Mouse (Mus musculus) kidney, postnatal 10 days (tissue): ENCODE data around the gene Ch25h.

Experiments used
- DNase-seq: peaks from one replicate; pipeline ENCODE4 v3.0.0; 2021; ENCODE audit warnings: mixed read lengths

Ch25h gene

DNA sequence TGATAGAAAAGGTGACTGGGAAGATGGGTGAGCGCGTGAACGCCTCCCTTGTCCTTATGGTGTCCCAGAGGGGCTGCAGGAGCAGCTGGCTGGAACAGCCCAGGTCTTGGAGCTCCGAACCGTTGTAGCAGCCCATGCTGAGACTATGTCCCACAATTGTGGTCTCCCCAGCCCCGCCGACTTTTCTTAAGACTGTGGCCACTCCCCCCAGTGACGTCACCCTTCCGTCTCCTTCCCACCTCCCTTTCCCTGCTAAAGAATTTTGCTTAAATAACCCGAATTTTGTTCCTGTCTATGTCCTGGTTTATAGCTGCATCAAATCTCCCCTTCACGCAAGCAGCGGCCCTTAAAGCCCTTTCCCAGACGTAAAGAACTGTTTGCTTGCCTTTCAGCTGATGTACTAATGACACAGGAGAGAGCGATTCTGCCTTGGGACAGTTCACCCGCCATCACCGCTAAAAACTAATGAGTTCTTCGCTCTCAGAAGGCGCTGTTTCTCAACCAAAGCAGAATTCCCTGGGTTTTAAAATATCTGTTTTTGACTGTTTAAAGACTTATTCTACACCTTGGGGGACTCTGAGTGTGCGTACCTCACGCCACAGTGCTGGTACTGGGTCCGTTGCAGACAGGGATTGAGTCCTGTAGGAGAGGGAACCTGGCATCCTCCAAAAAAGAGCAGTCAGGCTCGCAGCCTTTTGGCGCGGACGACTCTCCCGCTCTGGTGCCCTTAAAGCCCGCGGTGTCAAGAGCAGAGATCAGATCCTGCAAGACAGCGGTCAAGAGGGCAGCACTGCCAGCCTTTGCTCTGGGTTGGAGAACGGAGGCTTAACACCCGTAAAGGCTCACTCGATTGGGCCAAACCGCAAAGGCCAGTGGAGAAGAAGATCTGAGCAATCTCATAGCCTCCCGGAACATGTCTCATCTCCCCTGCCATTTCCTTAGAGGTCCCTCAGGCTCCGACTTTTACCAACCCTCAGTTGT is at the start of gene Ch25h:
Gene Ch25h (minus strand): TSS at position 174 of the 981 bp plus-strand sequence.
- DNase-seq, result peak; percentile 81

DNA sequence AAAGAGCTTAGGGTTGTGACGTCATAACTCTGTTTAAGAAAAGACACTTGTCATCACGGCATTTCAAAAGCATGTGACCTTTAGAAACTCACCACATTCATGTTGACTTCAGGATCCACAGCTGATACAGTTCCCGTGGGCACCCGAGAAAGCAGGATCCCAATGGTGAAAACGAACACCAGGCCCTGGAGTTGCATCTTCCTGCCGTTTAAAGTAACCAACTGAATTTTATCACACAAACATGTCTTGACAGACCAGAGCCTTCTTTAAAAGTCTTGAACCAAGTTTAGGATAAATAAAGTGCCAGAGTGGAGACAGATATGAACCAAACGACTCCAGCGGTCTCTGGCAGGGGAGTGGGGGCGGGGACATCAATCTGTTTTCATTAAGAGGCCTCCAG is 49.7 kb upstream of the Ch25h start:
- DNase-seq, result no peak

DNA sequence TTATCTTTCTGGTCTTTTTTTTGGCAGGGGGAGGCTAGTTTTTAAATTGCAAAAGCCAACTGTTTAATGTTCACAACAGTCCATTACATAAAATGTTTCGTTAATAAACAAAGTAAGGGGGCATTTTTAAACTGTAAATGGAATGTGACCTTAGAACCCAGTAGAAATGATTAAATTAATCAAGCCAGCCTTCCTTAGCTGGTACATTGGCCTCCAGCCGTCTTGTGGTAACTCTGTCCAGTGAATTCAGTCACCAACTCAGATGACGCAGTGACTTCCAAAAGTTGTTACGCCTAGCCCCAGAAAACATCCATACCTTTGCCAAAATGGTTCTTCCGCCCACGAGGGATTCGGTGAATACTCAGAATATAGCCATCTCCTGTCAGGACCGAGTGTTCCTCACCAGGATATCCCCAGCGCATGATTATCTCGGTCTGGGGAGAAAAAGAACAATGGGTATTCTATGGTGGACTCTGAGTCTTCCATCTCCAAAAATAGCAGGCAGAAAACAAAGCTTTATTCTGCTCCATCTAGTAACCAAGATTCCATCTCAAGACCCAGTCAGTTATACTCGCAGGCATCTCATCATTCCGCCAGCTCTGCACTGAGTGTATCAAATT is 48.3 kb upstream of the Ch25h start:
- DNase-seq, result no peak

DNA sequence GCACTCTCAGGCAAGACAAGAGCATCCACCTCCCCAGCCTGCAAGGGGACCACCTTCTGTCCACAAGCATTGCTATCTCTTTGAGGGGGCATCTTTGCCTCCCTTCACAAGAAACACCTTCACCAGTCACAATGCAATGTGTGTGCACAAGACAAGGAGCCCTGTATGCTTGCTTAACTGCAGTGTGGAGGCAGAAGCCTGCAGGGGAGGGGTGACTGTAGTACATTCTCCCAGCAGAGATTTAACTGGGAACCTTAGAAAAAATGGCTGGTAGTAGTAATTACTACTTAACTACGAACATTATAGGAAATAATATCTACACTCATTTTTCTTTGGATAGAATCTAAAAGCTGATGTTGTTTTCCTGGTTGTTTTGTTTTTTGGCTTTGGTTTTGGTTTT is 47.0 kb upstream of the Ch25h start:
- DNase-seq, result no peak

DNA sequence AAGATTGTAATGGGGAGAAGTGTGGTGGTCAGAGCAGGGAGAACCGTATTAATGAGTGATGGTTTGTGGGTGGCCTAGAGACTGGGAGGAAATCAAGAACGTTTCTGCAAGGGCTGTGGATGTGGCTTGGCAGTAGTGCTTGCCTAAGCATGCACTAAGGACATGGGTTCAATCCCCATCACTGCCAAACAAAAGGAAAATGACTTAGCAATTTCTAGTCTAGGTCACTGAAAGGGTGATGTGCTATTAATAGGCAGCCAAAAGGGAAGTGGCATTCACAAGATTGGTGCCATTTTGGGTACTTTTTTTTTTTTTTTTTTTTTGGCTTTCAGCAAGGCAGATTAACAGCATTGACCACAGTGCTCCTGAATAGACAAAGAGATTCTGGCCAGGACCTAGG is 46.4 kb upstream of the Ch25h start:
- no peak for DNase-seq

DNA sequence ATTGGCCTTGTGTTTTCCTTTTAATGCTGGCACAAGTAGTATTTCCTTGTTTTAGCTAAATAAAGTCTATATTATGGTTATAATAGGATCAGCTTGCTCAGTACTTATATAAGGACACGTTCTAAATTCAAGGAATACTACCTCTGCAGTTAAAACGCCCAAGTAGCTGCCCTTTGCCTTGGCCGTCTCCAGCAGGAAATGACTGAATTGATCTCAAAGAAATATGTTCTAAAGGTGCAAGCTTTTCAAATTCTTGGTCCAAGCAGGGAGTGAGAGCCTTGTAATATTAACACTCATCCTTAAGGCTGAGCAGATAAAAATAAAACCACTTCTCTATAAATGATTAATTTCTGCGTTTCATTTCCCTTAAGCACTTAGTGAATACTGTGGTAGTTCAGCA is 45.1 kb upstream of the Ch25h start:
- no peak for DNase-seq

DNA sequence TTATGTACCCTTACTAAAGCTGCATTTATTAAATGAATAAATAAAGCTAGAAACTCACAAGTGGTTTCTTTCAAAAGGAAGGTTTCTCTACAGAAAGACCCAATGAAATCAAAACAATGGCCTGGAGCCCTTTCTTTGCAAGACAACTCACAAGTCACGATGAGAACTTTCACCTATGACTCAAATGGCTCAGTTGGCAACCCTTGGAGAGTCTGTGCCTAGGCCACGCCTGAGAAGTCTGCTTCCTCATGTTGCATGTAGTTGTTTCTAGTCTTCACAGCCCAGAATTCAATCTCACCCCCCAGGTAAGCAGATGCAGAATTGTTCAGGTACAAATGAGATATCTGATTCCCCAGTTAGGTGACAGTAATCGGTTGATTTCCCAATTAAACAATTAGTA is 44.7 kb upstream of the Ch25h start:
- DNase-seq, result no peak

DNA sequence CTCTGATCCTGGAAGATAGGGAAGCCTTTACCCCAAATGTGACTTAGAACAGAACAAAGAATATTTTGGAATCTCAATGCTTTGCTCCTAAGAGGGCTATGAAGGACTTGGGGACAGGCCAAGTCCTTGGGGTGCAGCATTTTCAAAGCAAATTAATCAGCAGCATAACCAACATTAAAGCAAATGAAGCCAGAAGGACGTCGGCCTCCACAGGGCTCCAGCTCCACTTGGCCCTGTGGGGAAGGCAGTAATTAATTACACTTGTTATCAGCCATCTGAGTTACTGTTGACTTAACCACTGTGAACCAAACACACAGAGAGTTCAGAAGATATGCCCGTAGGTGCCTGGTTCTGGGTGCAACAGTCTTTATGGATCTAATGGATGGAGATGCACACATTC is 43.8 kb upstream of the Ch25h start:
- no peak for DNase-seq

DNA sequence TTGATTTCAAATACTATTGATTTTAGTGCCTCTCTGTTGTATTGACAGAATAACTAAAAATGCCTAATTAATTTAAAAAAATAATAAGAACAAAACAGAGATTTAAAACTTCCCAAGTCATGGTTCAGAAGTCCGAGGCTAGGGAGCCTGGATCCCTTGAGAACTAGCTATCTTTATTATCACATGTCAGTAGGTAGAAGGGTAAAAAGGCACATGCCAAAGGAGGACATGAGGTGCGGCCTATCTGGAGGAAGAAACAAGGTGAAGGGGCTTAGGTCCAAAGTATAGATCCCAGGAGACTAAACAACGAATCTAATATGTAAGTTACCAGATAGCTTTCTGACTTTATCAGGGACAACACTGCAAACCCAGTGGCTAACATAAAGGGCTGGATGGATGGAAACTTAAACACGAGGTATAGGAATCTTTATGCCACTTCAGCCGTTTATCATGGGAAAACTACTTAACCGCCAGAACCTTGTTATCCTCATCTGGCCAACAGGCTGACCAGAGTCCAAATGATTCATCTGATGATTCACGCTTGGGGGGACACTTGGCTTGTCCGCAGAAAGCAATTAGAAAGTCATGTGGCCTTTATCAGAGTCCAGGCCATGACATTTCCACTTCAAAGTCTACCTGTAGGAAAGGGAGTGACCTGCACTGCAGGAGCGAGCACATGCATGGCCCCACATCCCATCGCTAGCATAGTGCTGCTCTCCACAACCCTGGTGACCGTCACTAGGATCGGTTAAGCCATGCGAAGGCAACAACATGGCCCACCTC is 43.0 kb upstream of the Ch25h start:
- peak; percentile 52 for DNase-seq

DNA sequence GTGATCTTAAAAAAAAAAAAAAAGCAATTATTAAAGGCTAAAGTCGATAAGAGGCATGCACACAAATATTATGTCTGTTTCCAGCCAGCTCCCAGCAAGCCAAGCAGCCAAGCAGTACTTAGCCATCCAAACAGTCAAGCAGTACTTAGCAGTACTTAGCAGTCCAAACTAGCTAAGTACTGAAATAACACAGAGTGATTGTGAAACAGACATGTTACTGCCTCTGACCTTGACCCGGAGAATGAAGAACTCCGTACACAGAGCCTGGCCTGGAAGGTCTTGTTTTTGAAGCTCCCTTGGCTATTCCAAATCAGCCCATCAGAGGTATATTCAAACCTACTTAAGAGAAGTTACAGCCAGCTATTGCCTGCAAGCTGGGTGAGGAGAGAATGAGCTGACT is 42.2 kb upstream of the Ch25h start:
- no peak for DNase-seq

DNA sequence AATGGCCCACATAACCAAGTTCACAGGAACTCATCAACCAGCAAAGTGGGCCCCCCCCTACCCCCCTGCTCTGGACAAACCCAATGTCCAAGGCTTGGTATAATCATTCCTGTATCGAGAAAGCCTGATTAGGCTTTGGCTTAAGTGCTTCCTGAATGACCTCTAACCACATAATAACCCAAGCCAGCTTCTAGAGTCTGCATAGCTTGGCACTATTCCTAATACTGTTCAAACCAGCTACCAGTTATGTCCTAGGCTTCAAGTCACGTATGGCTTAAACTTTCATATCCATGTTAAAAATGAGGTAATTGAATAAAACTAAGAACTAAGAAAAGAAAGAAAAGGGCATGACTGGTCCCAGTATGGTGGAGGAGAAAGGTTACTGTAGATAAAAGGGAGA is 41.4 kb upstream of the Ch25h start:
- no peak for DNase-seq

DNA sequence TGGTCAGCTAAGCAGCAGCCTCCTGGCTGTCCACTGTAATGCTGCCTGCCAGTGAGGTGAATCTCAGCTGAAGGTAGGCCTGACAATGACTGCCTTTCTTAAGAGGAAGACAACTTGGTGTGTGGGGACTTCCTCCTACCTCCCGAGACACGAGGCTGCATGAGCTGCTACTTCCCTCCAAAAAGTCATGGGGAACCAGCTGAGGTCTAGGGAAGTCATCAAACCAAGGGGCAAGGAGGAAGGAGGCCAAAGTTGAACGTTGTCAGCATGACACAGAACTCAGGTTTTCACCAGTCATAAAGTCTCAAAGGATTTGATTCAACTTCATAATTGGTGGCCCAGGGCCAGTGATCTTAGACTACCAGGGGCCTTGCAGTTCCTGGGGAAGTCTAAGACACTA is 40.7 kb upstream of the Ch25h start:
- DNase-seq, result no peak

DNA sequence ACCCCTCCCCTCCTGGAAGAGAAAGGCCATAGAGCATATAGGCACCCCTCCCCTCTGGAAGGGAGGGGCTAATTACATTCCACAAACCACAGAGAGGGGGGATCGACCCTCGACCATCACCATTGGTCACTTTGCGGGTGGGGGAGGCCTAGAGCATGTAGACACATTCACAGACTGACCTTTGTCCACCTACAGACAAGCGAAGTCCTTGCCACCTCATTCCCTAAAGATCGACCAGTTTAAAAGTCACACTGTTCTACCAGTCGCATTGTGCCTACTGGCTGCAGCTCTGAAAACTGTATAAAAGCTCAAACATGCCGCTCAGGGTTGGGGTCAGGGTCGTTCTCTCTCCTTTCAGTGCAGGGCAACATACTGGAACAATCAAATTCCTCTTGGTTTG is 36.6 kb upstream of the Ch25h start:
- peak; percentile 42 for DNase-seq

DNA sequence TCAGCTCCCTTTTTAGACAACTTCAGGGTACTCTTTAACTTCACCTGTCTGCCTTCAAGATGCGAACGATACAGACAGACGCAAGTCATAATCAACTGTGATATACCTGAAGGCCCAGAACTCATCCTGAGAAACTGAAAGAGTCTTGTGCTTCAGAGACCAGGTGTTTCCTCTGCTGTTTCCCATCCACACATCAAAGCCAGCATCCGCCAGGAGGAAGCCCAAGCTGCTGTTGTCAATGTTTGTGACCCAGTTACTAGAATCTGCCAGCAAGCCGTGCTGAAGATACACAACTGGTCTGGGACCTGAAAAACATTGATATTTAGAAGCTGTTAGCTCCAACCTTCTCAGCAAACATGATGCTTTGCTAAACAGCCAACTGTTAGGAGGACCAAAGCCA is 35.8 kb upstream of the Ch25h start:
- peak; percentile 38 for DNase-seq

DNA sequence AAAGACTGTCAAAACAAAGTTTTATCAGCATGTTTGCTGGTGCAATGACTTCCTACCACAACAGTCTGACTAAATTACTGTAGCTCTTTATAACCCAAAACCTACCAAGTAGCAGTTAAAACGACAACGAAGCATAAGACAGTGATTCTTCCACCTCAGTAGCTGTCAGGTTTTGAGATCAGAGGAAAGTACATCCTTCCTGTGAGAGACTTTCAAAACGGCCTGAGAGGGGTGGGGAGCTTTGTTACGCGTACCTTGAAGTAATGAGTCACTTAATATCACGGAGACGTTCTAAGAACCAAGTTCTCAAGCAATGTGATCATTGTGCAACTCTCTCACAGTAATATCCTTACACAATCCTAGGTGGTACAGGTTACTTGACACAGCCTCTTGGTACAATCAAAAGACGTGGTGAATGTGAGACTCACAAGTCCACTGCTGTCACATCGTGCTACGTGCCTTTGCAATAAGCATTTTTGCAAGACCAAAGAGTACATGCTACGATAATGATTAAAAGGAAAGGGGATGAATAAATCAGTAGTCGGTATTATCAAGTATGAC is 30.3 kb upstream of the Ch25h start:
- no peak for DNase-seq

DNA sequence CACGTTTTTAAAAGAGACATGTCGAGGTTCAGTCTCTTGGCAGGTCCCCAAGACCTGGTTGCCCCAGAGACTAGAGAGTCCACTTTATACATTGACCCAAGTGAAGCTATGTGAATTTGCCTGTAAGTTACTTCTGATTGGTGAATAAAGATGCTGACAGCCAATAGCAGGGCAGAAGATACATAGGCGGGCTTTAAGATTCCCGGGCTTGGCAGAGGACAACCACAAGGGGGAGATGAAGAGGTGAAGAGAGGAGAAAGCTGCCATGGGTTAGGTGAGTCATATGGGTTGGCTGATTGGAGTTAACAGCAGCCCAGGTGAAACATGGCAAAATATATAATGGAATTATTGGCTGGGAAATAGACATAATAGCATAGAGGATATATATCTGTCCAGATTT is 25.8 kb upstream of the Ch25h start:
- DNase-seq, result peak; percentile 82

DNA sequence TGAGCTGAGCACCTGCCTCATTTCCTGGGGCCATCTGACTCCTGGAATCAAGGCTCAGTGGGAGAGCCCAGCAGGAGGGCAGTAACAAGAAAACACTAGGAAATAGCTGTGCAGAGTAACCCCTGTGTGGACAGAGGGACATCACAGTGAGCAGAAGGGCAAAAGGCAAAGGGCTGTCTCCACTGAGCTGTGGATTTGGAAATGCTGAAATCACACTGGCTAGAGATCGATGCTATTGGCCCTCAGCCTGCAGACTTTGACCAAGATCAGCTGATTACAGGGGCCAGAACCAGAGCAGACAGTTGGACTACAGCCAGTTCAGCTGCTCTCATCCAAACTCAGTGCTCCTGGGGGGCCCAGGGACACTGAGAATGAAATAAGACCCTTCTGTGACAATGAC is 21.4 kb upstream of the Ch25h start:
- DNase-seq, result peak; percentile 39

DNA sequence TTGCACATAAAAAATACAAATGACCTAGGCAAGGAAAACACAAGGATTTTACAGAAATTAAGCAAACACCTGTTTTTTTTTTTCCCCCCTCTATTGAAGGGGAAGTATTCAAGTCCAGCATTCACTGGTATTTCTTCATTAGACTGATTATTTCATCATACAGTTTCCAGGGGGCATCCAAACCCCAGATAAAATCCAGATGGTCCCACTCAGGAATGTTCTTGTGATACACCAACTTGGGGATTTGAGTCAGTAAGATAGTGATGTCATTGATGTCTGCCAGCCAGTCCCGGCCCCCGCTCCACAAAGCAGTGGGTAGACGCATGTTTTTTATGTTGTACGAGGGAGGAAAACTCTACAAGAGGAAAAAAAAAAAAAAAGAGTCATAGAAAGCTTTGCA is 18.9 kb upstream of the Ch25h start:
- DNase-seq, result no peak

DNA sequence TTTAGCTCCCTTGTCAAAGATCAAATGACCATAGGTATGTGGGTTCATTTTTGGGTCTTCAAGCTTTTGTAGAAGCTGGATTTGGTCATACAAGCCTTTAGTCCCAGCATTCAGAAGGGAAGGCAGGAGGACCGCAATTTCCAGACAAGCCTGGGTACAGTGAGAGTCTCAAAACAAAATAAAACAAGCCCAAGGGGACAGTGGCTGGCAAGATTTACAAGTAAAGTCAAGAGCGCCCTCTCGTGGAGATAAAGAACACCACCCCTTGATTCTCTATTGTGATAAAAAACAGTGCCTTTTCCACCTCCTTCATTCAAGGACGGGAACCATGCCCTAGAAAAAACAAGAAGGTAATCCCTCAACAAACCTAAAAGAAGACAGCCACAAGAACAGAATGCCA is 8.6 kb upstream of the Ch25h start:
- DNase-seq, result peak; percentile 73

DNA sequence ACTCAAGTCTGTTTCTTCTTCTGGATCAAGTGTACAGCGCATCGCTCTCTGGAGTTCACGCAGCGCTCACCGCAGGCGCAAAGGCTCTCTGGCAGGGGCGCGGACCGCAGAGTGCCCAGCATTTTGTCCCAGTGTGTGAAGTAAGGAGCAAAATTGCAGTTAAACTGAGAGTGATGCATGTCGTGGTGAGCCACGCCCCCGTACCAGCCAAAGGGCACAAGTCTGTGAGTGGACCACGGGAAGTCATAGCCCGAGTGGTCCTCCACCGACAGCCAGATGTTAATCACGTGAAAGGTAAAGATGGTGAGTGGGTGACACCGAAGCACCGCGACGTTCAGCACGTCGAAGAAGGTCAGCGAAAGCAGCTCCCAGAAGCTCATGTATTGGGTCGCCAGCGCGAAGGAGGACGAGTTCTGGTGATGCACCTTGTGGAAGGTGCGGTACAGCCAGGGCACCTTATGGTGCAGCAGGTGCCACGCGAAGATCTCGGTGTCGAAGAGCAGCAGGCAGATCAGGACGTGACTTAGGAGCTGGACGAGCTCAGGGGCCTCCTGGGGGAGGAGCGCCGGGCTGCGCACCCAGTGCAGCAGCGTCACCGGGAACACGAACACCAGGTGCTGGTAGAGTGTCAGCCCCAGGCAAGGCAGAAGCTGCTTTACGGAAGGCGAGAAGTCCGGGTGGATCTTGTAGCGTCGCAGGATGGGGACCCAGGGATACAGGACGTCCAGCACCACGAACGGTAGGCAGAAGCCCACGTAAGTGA is 555 bp downstream of the Ch25h start:
- peak; percentile 26 for DNase-seq

DNA sequence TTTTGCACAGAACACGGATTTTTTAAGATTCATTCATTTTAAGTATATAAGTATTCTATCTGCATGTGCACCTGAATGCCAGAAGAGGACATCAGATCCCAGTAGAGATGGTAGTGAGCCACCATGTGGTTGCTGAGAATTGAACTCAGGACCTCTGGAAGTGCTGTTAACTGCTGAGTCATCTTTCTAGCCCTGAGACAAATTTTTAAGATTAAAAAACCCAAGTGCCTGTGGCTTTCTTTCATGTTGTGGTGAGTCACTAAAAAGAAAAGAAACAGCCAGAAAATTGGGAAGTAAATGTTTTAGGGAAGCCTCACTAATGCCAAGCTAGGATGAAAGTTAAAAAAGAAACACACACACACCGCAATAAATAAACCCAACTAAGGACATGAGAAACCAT is 3.3 kb downstream of the Ch25h start:
- DNase-seq, result no peak

DNA sequence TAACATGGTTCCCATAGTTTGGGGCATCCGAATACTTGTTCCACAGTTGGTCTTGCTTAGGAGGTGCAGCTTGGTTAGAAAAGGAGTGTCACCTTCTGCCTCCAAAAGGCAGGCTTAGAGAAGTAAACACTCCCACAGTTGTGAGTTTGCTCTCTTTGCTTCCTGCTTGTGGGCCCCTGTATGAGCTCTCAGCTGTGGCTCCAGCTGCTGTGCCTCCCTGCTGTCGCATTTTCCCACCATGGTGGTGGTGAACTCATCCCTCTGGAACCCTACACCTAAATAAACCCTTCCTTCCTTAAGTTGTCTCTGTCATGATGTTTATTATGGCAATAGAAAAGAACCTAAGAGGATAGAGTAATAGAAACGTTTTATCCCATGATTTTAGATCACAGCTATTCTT is 6.2 kb downstream of the Ch25h start:
- DNase-seq, result no peak

DNA sequence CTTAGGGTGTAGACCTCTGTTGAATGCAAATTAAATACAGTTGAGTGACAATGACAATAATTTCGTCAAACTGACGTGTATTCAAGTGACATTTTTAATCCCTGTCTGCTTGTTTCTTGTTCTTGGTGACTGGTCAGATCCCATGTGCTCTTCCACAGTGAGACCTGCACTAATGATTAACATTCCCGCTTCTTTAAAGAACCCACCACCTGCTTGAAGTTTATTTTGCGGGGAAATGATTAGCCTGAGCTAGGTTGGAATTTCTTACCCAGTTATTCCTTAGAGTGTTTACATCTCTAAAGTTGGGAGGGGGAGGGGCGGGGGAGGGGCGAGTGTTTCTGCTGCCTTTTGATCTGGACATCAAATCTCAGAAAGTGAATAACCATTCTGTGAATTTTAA is 6.7 kb downstream of the Ch25h start:
- DNase-seq, result peak; percentile 6
